Mouse (Mus musculus) lung, embryonic 15.5 days (tissue): ENCODE data around the gene Timm44. TPM values are rescaled to one million over a fixed set of nuclear protein-coding genes. Genes with fewer than 3 reads are reported as not detected.

Experiments
- ATAC-seq: fragments of 200-750 bp; cut with Nextera tagmentation; 2 replicates; pipeline ENCODE4 v1.8.0; 2017; ENCODE audit warnings: moderate number of reproducible peaks, borderline replicate concordance; ENCODE audit not compliant: low FRiP score, low TSS enrichment; ENCODE audit errors: extremely low read depth
- H3K27ac ChIP-seq: fragments of 300-500 bp; sonication (generic); 2 replicates; pipeline ENCODE4 v1.5.1; 2015; ENCODE audit warnings: moderate library complexity, mild to moderate bottlenecking, inconsistent platforms
- H3K27me3 ChIP-seq: fragments of 300-500 bp; sonication (generic); 2 replicates; pipeline ENCODE4 v1.6.1; 2015; ENCODE audit warnings: inconsistent platforms
- H3K36me3 ChIP-seq: fragments of 300-500 bp; sonication (generic); 2 replicates; pipeline ENCODE4 v1.6.1; 2015; ENCODE audit warnings: inconsistent platforms
- H3K4me1 ChIP-seq: fragments of 300-500 bp; sonication (generic); 2 replicates; pipeline ENCODE4 v1.6.1; 2015; ENCODE audit warnings: inconsistent platforms
- H3K4me2 ChIP-seq: fragments of 300-500 bp; sonication (generic); 2 replicates; pipeline ENCODE4 v1.6.1; 2015; ENCODE audit warnings: inconsistent platforms, mild to moderate bottlenecking, moderate library complexity
- H3K4me3 ChIP-seq: fragments of 300-500 bp; sonication (generic); 2 replicates; pipeline ENCODE4 v1.5.1; 2015; ENCODE audit warnings: mild to moderate bottlenecking, inconsistent platforms
- H3K9ac ChIP-seq: fragments of 300-500 bp; sonication (generic); 2 replicates; pipeline ENCODE4 v1.6.1; 2015; ENCODE audit warnings: inconsistent platforms
- H3K9me3 ChIP-seq: fragments of 300-500 bp; sonication (generic); 2 replicates; pipeline ENCODE4 v1.6.1; 2016; ENCODE audit warnings: inconsistent platforms
- WGBS: fragments of 180-500 bp; shearing (Covaris S2); methylation state at CpG from one replicate; pipeline ENCODE4 v1.1.7; 2015; 5-methylcytosine and 5-hydroxymethylcytosine counted together
- polyA plus RNA-seq: library from polyadenylated mRNA; unstranded; fragments of >200 nt; fragmentation: Nextera tagmentation; extraction: Ambion mirVana; gene quantifications from 2 replicates; pipeline ENCODE4 v1.2.1, GENCODE M21; 2015

The Timm44 gene
- polyA plus RNA-seq: 55.1 and 56.0 TPM in 2 replicates

DNA sequence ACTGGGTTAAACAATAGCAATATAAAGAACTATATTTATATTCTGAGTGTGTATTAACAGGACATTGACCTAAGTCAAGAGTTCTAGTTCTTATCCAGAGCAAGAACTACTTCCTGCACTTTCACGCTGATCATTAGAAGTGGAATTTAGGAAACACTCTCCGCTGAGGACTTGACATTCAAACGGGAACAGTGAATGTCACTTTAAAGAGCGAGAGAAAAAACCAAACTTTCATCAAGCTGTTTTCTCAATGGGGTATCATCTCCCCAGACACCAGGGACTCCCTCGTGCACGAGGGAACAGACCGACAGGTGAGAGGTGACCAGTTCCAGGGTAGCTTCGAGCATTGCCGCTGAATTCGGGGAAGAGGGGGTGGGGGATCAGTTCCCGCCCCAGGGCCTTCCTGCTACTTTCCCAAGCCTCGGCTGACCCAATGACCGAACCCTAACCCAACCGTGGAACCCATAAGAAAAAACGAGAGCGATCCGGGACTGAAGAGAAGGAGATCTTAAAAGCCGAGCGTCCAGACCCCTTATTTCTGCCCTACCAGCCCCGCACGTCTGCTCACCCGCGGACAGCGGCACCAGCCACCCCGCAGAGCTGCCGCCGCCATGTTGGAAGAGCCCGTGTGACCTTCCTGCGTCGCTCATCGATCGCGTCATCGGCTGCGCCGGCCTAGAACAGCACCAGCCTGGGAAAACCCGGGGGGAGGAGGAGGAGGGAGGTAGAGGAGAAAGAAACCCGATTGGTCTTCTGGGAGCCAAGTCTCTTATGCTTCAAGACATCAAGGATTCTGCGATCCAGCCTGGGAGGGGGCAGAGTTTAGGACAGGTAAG is at the start of gene Timm44:
Gene Timm44, minus strand, starts transcription at position 639 of the 836 bp plus-strand sequence.
- ATAC-seq: peak; percentile 98
- peaks cover 22% of the 10 kb centered on the region for H3K36me3 ChIP-seq
- peak within 1 kb of the TSS; percentile 71 for H3K4me3 ChIP-seq
- peak within 1 kb of the TSS; percentile 41 for H3K27ac ChIP-seq
- no peaks in the 10 kb centered on the region for H3K9me3 ChIP-seq
- no peaks in the 10 kb centered on the region for H3K27me3 ChIP-seq
- peak within 1 kb of the TSS; percentile 74 for H3K4me2 ChIP-seq
- peaks cover 10% of the 10 kb centered on the region for H3K4me1 ChIP-seq
- WGBS: under 1% methylated on average over 39 of the region's 39 CpGs
- H3K9ac ChIP-seq: peak within 1 kb of the TSS; percentile 70

DNA sequence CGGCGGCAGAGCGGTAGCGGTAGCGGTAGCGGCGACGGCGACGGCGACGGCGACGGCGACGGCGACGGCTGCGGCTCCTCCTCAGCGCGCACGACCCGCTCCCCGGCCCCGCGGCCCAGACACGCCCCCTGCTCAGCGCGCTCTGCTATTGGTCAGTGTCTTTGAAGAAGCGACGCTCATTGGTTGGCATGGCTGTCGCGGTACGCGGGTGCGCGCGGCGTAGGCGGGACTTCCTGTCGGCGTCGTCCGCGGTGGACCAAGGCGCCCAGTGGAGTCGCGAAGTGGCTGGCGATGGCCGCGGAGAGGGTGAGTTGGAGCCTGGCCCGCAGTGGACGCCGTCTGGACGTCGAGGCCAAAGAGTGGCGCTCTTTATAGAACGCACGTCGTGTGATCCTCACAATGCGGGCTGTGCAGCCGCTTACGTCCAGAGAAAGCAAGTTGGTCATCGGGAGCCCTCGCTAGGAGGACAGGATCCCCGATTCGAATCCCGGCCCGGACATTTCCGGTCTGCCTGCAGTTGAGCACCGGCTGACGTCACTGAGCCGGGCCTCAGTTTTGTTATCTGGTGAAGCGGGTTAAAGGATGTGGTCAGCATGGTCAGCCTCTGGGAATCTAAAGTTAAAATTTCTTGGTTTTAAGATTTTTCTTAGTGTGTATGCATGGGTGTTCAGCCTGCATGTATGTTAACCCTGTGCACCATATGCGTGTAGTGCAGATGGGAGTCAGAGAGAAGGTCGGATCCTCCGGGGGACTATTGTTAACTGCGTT is 49.5 kb upstream of the Timm44 start, which contains the start of the genes Ccl25 and Elavl1:
Gene Ccl25, plus strand, starts transcription at position 228 of the 768 bp plus-strand sequence.
Gene Elavl1, minus strand, starts transcription at position 431 of the 768 bp plus-strand sequence.
- ATAC-seq: peak; percentile 99
- Histone ChIP-seq H3K27me3 (no peaks in the 10 kb centered on the region), H3K4me3 (peak within 1 kb of the TSS; percentile 91), H3K4me1 (peaks cover 36% of the 10 kb centered on the region), H3K9ac (peak within 1 kb of the TSS; percentile 99), H3K4me2 (peak within 1 kb of the TSS; percentile 79), H3K9me3 (no peaks in the 10 kb centered on the region), H3K27ac (peak within 1 kb of the TSS; percentile 92), H3K36me3 (peaks cover 42% of the 10 kb centered on the region)
- WGBS: under 1% methylated on average over 76 of the region's 78 CpGs

DNA sequence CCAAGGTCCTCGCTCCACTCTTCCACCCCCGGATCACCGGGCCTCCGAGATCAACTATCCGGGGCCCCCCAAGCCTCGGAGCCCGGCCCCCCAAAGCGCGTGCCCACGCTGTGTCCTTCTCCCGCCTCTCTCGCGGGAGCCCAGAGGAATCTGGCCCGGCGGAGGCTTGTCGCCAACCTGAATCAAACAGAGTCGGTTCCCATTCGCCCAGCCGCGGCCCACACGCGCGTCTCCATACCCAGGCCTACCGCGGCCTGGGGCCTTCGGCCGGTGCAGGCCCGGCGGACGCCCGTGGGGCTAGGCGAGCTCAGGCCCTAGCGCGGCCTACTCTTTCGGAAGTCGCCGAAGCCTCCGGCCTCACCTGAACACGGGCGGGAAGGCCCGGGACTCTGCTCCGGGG is 48.8 kb upstream of the Timm44 start:
- Histone ChIP-seq H3K36me3 (peaks cover 44% of the 10 kb centered on the region), H3K9ac (peak overlapping the region; percentile 99), H3K9me3 (no peaks in the 10 kb centered on the region), H3K27me3 (no peaks in the 10 kb centered on the region), H3K4me2 (peak overlapping the region; percentile 79), H3K4me3 (peak overlapping the region; percentile 91), H3K27ac (peak overlapping the region; percentile 92), H3K4me1 (peaks cover 37% of the 10 kb centered on the region)
- ATAC-seq: peak; percentile 69
- WGBS: under 1% methylated on average over 41 of the region's 42 CpGs

DNA sequence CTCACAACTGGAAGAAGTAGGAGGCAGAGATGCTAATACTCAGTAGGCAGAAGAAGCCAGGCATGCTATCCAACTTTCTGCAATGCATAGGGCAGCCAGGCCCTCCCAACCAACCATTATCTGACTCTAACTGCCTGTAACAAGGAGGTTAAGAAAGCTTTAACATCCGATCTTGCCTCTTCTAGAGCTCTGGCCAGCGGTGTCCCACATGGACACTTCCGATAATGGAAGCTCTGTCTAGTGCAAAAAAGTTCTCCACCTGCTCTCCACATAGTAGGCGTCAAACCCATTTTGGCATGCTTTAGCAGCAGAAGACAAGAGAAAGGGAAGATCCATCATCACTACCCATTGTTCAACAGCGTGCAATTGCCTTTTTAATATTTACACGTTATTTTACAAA is 48.2 kb upstream of the Timm44 start:
- no peaks in the 10 kb centered on the region for H3K9me3 ChIP-seq
- no peak overlapping the region for H3K27ac ChIP-seq
- under 1% methylated on average over 6 of the region's 6 CpGs for WGBS
- peaks cover 37% of the 10 kb centered on the region for H3K4me1 ChIP-seq
- peaks cover 38% of the 10 kb centered on the region for H3K36me3 ChIP-seq
- H3K4me2 ChIP-seq: peak overlapping the region; percentile 79
- no peaks in the 10 kb centered on the region for H3K27me3 ChIP-seq
- peak overlapping the region; percentile 99 for H3K9ac ChIP-seq
- H3K4me3 ChIP-seq: peak overlapping the region; percentile 91
- ATAC-seq: no peak

DNA sequence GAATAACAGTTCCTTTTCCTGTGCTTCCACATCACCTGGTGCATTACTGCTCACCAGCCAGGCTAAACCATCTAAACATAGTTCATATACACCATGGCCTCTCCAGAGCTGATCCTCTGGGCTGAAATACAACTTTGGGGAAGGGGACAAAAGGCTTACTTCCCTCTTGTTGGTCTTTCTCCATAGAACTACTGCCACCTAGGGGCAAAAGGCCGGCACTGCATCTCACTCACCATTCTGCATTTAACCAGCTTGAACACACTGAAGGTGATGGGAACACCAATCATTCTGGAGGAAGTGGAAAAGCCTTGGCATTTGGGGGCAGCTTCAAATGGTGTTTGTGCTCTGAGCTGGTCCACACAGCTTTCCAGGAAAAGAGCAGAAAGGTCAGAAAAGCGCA is 46.8 kb upstream of the Timm44 start:
- Histone ChIP-seq H3K4me1 (peaks cover 37% of the 10 kb centered on the region), H3K9me3 (no peaks in the 10 kb centered on the region), H3K4me2 (peak overlapping the region; percentile 79), H3K4me3 (no peak overlapping the region), H3K27me3 (no peaks in the 10 kb centered on the region), H3K9ac (no peak overlapping the region), H3K36me3 (peaks cover 24% of the 10 kb centered on the region), H3K27ac (no peak overlapping the region)
- WGBS: 19% methylated on average over 2 of the region's 2 CpGs
- ATAC-seq: no peak

DNA sequence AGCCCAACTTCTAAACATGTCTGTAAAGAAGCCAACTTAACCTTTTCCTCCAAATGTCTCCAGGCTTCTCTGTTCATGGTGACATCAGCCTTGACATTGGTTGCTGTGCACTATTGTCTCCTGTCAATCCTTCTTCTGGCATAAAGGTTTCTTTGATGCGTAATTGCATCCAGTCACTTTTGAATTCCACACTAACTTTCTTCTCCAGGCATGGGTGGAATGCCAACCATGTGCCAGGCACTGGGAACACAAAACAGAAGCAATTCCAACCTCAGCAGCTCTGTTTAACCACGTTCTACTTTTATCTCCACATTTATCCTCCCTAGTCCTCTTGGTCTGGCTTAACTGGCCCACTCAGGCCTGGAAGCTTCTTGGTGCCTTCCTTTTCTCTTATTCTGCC is 45.3 kb upstream of the Timm44 start:
- no peak overlapping the region for H3K4me3 ChIP-seq
- WGBS: 82% methylated on average over 2 of the region's 2 CpGs
- ATAC-seq: no peak
- no peak overlapping the region for H3K27ac ChIP-seq
- peaks cover 24% of the 10 kb centered on the region for H3K36me3 ChIP-seq
- no peak overlapping the region for H3K4me2 ChIP-seq
- H3K4me1 ChIP-seq: peaks cover 32% of the 10 kb centered on the region
- no peaks in the 10 kb centered on the region for H3K9me3 ChIP-seq
- no peaks in the 10 kb centered on the region for H3K27me3 ChIP-seq
- H3K9ac ChIP-seq: no peak overlapping the region

DNA sequence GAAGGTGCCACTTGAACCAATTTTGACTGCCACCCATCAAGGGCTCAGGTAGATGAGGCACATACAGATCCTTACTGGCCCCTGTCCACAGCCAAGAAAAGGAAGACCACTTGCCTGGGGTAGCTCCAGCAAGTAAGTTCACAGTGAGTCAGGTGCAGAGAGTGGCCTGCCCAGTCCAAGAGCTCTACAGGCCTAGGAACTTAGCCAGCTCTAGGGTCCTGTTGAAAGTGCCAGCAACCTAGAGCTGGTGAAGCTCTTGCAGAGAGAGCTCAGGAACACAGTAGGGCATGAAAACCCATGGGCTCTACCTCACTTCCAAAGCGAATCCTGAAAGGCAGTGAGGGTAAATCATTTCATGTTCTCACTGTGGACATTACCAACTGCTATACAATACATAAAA is 44.7 kb upstream of the Timm44 start:
- H3K4me1 ChIP-seq: peaks cover 26% of the 10 kb centered on the region
- no peak for ATAC-seq
- H3K27ac ChIP-seq: no peak overlapping the region
- no peak overlapping the region for H3K4me2 ChIP-seq
- peaks cover 24% of the 10 kb centered on the region for H3K36me3 ChIP-seq
- no peaks in the 10 kb centered on the region for H3K9me3 ChIP-seq
- H3K4me3 ChIP-seq: no peak overlapping the region
- H3K9ac ChIP-seq: no peak overlapping the region
- no peaks in the 10 kb centered on the region for H3K27me3 ChIP-seq
- 87% methylated on average over 1 of the region's 1 CpGs for WGBS

DNA sequence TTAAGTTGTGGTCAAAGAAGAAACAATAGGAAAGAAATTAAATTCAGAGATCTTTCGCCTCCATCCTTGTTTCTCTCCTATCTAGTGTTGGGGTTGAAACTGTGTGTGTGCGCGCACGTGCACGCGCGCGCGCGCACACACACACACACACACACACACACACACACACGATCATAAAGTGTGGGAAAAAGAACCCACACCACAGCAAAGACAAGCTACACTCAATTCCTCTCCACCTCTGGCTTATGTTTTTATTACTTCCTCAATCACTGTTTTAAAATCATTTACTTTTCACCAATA is 43.8 kb upstream of the Timm44 start:
- ATAC-seq: no peak

DNA sequence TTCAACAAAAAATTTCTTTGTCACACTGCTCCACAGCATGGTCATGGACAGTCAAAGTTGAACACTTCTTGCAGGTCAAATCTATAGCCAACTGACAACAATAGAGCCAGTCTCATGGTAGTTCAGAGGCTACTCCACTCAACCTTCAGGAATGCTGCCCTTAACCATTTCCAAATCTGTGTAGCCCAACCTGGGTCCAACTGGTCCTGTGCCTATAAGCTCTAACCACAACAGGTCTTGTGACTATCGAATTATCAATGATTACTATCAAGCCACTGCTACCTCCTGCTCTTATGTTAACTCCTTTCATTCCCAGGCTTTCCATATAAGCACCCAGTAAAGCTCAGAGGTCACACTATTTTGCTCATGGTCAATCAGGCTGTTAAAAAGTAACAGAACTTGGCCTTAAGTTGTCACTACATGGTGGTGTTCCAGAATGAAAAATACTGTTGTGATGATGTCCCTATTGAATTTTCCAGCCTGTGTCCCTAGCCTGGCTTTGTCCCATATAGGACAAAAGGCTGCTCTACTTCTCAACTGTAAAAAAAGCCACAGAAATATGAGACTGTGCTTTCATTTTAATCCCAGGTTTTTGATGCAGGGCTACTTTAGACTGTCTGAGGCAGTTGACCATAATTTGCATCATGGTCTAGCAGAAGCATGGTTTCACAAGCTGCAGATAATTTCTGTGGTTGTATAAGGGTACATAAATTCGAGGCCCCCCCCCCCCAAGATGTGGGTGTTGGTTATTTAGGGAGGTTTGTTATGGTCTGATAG is 43.3 kb upstream of the Timm44 start:
- ATAC-seq: no peak
- Histone ChIP-seq H3K27me3 (no peaks in the 10 kb centered on the region), H3K36me3 (peaks cover 24% of the 10 kb centered on the region), H3K4me3 (no peak overlapping the region), H3K9me3 (no peaks in the 10 kb centered on the region), H3K9ac (no peak overlapping the region), H3K4me2 (no peak overlapping the region), H3K4me1 (peaks cover 26% of the 10 kb centered on the region), H3K27ac (no peak overlapping the region)
- WGBS: 75% methylated on average over 2 of the region's 2 CpGs

More for the DNA sequence above, 43.8 kb upstream of the Timm44 start:
- Histone ChIP-seq H3K4me3 (no peak overlapping the region), H3K27me3 (no peaks in the 10 kb centered on the region), H3K4me1 (peaks cover 26% of the 10 kb centered on the region), H3K9me3 (no peaks in the 10 kb centered on the region), H3K36me3 (peaks cover 24% of the 10 kb centered on the region), H3K27ac (no peak overlapping the region), H3K9ac (no peak overlapping the region), H3K4me2 (no peak overlapping the region)
- WGBS: 96% methylated on average over 11 of the region's 11 CpGs

DNA sequence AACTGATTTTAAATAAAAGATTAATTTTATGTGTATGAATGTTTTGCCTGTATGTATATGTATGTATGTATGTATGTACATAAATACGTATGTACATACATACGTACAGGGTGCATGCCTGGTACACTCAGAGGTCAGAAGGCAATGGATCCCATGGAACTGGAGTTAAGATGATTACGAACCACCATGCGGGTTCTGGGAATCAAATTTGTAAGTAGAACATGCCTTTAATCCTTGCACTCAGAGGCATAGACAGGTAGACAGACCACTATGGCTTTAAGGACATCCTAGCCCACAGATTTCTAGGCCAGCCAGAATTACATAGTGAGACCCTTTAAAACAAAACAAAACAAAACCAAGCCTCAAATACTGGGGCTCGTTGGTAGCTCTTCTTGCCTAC is 42.4 kb upstream of the Timm44 start:
- 86% methylated on average over 5 of the region's 5 CpGs for WGBS

DNA sequence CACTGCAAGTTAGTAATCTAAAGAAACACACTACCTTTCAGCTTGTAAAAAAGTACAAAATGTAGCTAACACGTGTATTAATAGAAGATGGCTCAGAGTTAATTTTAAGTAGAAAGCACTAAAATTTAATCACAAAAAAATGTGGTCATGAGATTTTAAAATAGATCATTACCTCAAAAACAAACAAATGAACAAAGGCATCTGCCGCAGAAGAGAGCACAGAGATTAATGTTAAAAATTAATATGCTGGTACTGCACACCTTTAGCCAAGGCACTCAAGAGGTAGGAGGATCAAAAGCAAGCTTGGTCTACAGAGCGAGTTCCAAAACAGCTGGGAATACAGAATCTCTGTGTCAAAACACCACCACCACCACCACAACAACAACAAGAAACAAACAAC is 39.1 kb upstream of the Timm44 start:
- Histone ChIP-seq H3K4me1 (no peaks in the 10 kb centered on the region), H3K4me2 (no peak overlapping the region), H3K36me3 (peaks cover 26% of the 10 kb centered on the region), H3K4me3 (no peak overlapping the region), H3K9me3 (no peaks in the 10 kb centered on the region), H3K27me3 (no peaks in the 10 kb centered on the region), H3K27ac (no peak overlapping the region), H3K9ac (no peak overlapping the region)
- no peak for ATAC-seq
- WGBS: 90% methylated on average over 3 of the region's 3 CpGs

More for the DNA sequence above, 42.4 kb upstream of the Timm44 start:
- ATAC-seq: no peak
- H3K27ac ChIP-seq: no peak overlapping the region
- H3K4me2 ChIP-seq: no peak overlapping the region
- no peak overlapping the region for H3K4me3 ChIP-seq
- H3K36me3 ChIP-seq: peaks cover 24% of the 10 kb centered on the region
- H3K4me1 ChIP-seq: peaks cover 17% of the 10 kb centered on the region
- no peaks in the 10 kb centered on the region for H3K9me3 ChIP-seq
- no peaks in the 10 kb centered on the region for H3K27me3 ChIP-seq
- H3K9ac ChIP-seq: no peak overlapping the region
